Mouse (Mus musculus) gastrocnemius, postnatal 36 days (tissue): ENCODE data around the gene Cdh7. TPM values are rescaled to one million over a fixed set of nuclear protein-coding genes. Genes with fewer than 3 reads are reported as not detected.
"Not testable (repeated sequence)": the region's sequence is repeated elsewhere in the genome, so short reads cannot be mapped to it uniquely, and the experiment has no call there.

Experiments
- DNase-seq, 2 experiments: peaks; one replicate each; pipeline ENCODE4 v3.0.0; 2022
- intact Hi-C: fragments of 180-260 bp; cut with DNase I; formaldehyde crosslinking; loops from one replicate; pipeline ENCODE4 v1.15.1; 2025
- long read RNA-seq, 2 experiments: library from polyadenylated mRNA; stranded (forward); transcript quantifications; one replicate each; pipeline ENCODE4 v2.0.0; 2021
- total RNA-seq, 2 experiments: library from RNA; stranded (reverse); gene quantifications; 2 replicates each; pipeline ENCODE4 v1.2.3; 2021

Gene Cdh7
- not detected for total RNA-seq
- long read RNA-seq, experiment 1 = 0 reads
- long read RNA-seq, experiment 2 = 0 reads

DNA sequence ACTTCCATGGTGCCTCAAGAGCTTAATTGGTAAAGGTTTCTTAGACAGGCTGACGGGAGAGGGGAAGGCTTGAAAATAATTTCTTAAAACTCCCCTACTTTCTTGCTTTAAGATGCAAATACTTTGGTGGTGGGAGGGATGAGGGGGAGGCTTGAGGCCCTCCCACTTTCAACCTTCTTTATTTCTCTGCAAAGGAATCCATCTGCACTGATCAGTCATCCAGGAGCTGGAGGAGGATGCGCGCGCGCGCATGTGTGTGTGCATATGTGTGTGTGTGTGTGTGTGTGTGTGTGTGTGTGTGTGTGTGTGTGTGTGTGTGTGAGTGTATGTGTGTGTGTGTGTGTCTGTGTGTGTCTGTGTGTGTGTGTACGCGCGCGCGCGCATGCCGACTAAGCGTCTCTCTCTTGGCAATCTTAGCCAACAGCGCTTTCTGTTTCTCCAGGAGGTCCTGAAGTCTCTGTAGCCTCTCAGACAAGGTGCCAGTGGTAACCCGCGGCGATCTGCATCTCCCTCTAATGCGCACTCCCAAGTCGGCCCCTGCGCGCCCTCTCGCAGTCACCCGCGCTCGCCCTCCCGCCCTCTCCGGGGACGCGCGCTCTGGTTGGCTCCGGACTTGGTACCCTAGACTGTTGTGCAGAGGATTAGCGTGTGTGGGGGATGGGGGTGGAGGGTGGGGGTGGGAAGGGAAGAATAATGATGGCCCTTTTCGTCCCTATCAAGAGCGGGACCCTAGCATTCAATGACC is at the start of gene Cdh7:
Cdh7 (plus strand) TSS at position 368 of the 745 bp plus-strand sequence.
- intact Hi-C loops = no loop called here
- no peak for DNase-seq

DNA sequence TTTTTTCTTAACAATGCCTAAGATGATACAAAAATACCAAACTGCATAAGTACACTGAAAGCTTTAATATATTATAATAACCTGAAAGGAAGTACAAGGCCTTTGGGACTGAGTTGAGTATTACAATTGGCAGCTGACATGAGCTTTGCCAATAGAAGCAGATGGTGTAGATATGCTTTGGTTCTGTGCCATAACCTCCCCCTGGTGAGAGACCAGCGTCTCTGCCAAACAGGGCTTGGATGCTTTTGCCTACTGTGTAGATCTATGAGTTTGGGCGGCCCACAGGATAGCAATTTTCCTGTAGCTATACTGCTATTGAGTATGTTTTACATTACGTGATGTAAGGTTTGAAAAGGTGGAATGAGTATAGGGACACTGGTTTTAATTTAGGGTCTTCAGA is 49.6 kb upstream of the Cdh7 start:
- no peak for DNase-seq
- intact Hi-C loops = no loop called here

DNA sequence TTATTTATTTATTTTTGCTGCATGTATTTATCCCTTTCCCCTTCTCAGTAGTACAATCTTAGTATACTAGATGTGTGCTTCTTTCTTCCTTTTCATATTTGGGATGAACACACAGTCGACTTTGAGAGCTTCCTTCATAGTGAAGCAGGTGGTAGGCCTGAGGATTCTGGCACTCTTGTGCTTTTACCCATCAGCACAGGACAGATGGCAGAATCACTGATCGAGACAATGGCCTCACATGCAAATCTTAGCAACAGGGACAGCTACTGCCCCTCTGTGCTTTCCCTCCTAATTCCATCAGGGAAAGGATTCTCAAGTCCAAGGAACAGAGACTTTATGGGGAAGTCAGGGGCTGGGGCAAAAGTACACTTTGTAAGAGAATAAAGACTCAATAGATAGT is 33.7 kb upstream of the Cdh7 start:
- no peak for DNase-seq
- intact Hi-C loops = no loop called here

GRCm38 (mm10) chr1:109971721-109972425 is 10.4 kb upstream of the Cdh7 start:
- no peak for DNase-seq
- intact Hi-C loops = no loop called here

DNA sequence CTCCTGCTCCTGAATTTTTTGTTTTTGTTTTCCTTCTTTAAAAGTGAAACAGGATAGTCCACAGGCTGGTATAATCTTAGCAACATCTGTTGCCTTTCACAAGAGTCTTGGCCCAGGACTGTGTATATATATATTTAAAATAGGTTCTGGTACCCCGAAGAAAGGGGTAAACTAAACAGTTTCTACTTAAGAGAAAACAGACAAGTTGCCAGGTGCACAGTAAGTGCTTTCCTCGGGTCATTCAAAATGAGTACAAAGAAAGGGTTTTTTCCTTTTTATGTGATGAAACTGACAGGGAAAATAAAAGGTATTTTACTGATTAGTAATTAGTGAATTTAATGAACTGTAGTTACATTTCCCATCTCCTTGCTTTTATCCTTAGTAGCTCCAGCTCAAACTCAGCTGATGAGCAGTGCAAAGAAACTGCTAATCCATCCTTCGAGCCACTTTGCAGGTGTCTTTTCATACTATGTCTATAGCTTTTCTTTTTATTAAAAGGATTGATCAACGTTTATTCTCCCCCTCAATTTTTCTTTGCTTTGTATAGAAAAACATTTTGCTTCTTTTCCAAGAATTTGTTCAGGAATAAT is 9.7 kb upstream of the Cdh7 start:
- DNase-seq = no peak
- intact Hi-C loops = no loop called here

- DNase-seq = no peak
- intact Hi-C loops = no loop called here
These were observed 742 bp downstream of the Cdh7 start for GRCm38 (mm10) chr1:109982809-109983536.

- no peak for DNase-seq
- intact Hi-C loops = no loop called here
These were observed 1.3 kb downstream of the Cdh7 start for GRCm38 (mm10) chr1:109983537-109983912.

GRCm38 (mm10) chr1:109984776-109985175 is 2.5 kb downstream of the Cdh7 start:
- intact Hi-C loops = no loop called here
- no peak for DNase-seq

DNA sequence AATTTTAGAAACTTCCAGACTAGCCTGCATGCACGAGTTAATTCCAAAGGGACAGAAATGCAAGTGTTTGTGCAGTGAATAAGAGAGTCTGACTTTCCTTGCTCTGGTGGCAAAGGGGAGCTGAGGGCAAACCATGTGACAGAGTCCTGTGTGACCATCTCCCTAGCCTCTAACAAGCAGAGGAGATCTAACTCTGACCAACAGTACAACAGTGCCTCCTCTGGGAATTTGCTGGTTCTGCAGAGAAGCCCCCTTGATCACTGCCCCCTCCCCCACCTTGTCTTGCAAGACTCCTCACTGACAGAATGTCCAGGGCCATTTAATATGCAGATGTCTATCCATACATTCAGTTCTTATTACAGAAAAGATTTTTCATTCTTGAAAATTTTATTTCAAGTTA is 3.2 kb downstream of the Cdh7 start:
- no peak for DNase-seq
- intact Hi-C loops = no loop called here

DNA sequence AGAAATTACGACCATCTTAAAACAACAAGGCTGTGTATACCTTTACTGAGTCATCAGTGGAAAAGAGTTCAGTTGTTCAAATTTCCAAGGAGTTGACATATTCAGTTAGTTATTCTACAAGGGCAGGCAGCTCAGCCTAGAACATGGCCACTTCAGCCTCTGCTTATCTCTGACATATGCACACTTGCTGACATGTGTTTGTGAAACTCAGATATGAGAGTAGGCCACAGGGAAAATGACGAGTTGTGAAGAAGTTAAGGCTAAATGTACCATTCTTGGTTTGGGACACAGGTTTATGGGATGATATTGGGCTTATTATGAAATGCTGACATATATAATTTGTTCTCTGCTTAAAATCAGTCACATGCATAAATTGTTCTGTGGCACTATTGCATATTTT is 7.3 kb downstream of the Cdh7 start:
- no peak for DNase-seq
- intact Hi-C loops = no loop called here

DNA sequence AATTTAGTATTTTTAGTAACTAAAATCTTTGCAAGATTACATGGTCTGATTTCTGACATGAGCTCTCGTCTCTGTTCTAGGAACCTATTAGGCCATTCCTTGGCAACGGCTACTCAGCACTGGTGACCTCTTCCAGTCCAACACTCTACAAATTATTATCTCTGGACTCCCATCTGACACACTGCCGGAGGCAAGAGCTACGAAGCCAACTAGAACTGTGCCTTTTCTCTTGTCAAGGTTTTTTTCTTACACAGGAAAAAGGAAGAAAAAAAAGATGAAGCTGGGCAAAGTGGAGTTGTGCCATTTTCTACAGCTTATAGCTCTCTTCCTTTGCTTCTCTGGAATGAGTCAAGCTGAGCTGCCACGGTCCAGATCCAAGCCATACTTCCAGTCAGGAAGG is 11.7 kb downstream of the Cdh7 start:
- DNase-seq = peak in 1 of 2 experiments; percentile 5
- intact Hi-C loops = no loop called here

DNA sequence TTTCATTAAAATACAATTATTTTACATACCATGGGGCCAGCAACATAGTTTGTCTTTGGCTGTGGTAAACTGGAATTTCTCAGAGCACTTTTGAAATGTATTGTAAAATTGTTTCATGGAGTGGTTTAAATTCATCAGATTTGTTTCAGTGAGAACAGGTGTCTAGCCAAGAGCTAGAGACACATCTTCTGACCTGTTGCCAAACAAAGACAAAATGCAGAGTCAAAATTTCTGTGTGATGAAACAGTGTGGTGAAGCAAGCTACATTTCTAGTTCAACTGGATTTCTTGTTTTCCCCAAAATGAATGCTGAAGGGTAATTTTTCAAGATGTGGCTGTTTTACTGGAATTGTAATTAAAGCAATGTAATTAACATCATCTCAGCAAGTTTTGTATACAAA is 22.2 kb downstream of the Cdh7 start:
- intact Hi-C loops = no loop called here
- no peak for DNase-seq

DNA sequence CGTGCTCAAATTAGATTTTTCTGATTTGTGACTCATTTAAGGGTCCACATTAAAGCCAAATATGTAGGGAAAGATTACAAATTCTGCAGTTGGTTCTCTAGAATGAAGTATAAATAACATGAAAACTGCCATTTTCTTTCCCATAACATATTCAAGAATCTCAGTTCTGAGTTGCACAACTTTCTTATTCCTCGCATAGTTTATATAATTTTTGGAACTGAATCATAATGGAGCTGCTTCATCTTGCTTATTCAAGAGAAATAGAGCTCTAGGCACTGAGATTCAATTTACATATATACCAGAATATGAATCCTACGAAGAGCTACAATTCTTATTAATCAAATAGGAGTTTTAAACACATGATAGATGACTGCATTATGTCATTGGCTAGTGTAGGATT is 22.8 kb downstream of the Cdh7 start:
- DNase-seq = no peak
- intact Hi-C loops = no loop called here

- intact Hi-C loops = no loop called here
- no peak for DNase-seq
These were observed 29.9 kb downstream of the Cdh7 start for GRCm38 (mm10) chr1:110012153-110012552.

GRCm38 (mm10) chr1:110056317-110056716 is 74.1 kb downstream of the Cdh7 start:
- no peak for DNase-seq
- intact Hi-C loops = no loop called here

DNA sequence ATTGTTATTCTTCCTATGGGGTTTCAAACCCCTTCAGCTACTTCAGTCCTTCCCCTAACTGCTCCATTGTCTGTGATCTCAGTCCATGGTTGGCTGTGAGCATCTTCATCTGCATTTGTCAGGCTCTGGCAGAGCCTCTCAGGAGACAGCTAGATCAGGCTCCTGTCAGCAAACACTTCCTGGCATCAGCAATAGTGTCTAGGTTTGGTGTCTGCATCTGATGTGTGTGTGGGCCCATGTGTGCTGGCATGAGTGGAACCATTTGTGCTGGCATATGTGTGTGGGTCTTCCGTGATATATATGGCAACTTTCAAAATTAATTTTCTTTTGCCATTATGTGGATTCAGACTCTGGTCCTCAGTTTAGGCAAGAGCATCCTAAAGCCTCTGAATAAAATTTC is 85.2 kb downstream of the Cdh7 start:
- no peak for DNase-seq
- intact Hi-C loops = no loop called here

DNA sequence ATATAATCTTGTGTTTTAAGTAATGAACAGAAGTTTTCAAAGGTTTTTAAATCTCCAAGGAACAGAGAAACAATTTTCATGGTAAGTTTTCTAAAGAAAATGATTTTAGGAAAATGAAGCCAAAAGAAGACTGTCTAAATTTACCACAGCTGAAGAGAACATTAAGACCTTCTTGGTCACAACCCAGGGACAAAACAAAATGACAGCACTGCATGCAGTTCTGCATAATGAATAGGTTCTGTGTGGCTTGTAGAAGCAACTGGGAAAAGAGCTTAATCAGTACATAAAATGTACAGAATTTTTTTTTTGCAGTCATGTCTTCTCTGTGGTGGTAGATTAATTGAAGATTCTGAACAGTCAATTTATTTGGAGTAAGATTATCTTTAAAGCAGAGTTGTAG is 96.2 kb downstream of the Cdh7 start:
- intact Hi-C loops = no loop called here
- no peak for DNase-seq

DNA sequence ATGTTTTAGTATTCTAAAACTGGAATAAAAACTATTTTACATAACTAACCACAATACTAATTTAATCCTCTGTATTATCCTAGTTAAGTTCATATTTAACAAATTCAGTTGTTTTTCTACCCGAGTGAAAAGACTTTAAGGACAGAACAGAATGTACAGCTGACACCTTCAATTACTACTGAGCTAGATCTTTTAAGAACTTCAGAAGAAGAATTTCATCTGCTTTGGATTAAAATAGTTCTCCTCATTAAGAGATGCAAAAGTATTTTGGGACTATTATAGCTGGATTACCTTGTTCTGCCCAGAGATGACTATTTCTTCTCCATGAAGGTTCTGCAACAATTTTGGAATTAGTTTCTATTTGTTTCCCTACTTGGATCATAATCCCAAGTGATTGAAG is 135.8 kb downstream of the Cdh7 start:
- DNase-seq = no peak
- intact Hi-C loops = no loop called here

- intact Hi-C loops = no loop called here
These were observed 136.6 kb downstream of the Cdh7 start for GRCm38 (mm10) chr1:110118862-110119261.

DNA sequence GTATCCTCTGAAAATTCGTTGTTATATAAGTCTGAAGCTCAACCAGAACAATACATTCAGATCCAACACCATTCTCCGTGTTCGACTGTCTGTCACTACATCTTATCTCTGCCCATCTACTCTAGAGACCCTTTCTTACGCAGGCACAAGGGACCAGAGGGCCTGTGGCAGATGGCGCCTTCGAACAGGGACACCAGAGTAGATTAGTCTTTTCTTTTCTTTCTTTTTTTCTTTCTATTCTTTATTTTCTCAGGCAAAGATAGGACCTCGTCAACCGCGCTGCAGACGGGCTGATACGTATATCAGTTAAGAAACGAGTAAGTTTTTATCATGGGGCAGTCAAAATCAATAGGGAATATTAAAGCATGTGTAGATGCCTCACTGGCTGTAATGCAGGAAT is 189.2 kb downstream of the Cdh7 start:
- DNase-seq, intact Hi-C loops: not testable (repeated sequence)

More at GRCm38 (mm10) chr1:110118862-110119261, 136.6 kb downstream of the Cdh7 start:
- DNase-seq = no peak
